Mouse (Mus musculus): ENCODE data around the gene Lims1. TPM values are rescaled to one million over a fixed set of nuclear protein-coding genes. Genes with fewer than 3 reads are reported as not detected.
A peak's percentile ranks its signal among the peaks of the same experiment; 100 is the strongest.

The Lims1 gene
- polyA plus RNA-seq, 1 experiment from 2014 or later: 143 TPM

GRCm38 (mm10) chr10:58341685-58342084 lies 18.4 kb downstream of the Lims1 start:
- TF ChIP-seq CTCF (IDR thresholded peaks at IDR 0.05; ENCODE audit: low read depth): no peak
- Histone ChIP-seq H3K27me3 (ENCODE audit: insufficient read depth, low read length) (no peaks in the 10 kb centered on the region), H3K36me3 (ENCODE audit: insufficient read depth, low read length) (no peaks in the 10 kb centered on the region), H3K9ac (ENCODE audit: low read depth, low read length) (no peak overlapping the region), H3K27ac (peak overlapping the region; percentile 82), H3K4me2 (ENCODE audit: low read length) (no peak overlapping the region), H3K4me1 (replicated peaks; ENCODE audit: insufficient read depth, low read length) (peaks cover 8% of the 10 kb centered on the region; the same call in 1 of the 2 replicates), H3K9me3 (replicated peaks; ENCODE audit: low read length) (no peaks in the 10 kb centered on the region), H3K4me3 (replicated peaks; ENCODE audit: low read depth, low read length) (no peak overlapping the region)
- 24% methylated on average over 2 of the region's 2 CpGs for WGBS
- peak; percentile 49; the same call in 1 of the 2 replicates for ATAC-seq (replicated peaks; ENCODE audit: low FRiP score, low read depth)
- DNase-seq (ENCODE audit: low spot score): peak; percentile 90

- 58% methylated on average over 2 of the region's 2 CpGs for WGBS
These were observed 18.9 kb downstream of the Lims1 start for GRCm38 (mm10) chr10:58342199-58342598.

GRCm38 (mm10) chr10:58343552-58343951 lies 20.3 kb downstream of the Lims1 start:
- Histone ChIP-seq H3K27me3 (ENCODE audit: insufficient read depth, low read length) (no peaks in the 10 kb centered on the region), H3K4me3 (replicated peaks; ENCODE audit: low read depth, low read length) (no peak overlapping the region), H3K27ac (peak overlapping the region; percentile 57; the same call in 1 of the 2 replicates), H3K4me1 (replicated peaks; ENCODE audit: insufficient read depth, low read length) (peaks cover 4% of the 10 kb centered on the region; the same call in 1 of the 2 replicates), H3K9ac (ENCODE audit: low read depth, low read length) (no peak overlapping the region), H3K9me3 (replicated peaks; ENCODE audit: low read length) (no peaks in the 10 kb centered on the region), H3K4me2 (ENCODE audit: low read length) (no peak overlapping the region), H3K36me3 (ENCODE audit: insufficient read depth, low read length) (no peaks in the 10 kb centered on the region)
- no peak for TF ChIP-seq CTCF (IDR thresholded peaks at IDR 0.05; ENCODE audit: low read depth)
- ATAC-seq (replicated peaks; ENCODE audit: low FRiP score, low read depth) (no peak), DNase-seq (ENCODE audit: low spot score) (no peak)
- WGBS: 74% methylated on average over 3 of the region's 3 CpGs

More at GRCm38 (mm10) chr10:58342199-58342598, 18.9 kb downstream of the Lims1 start:
- DNase-seq (ENCODE audit: low spot score) (no peak), ATAC-seq (replicated peaks; ENCODE audit: low FRiP score, low read depth) (no peak)
- TF ChIP-seq CTCF (IDR thresholded peaks at IDR 0.05; ENCODE audit: low read depth): no peak
- H3K4me1 ChIP-seq (replicated peaks; ENCODE audit: insufficient read depth, low read length): peaks cover 8% of the 10 kb centered on the region; the same call in 1 of the 2 replicates
- no peak overlapping the region for H3K4me3 ChIP-seq (replicated peaks; ENCODE audit: low read depth, low read length)
- no peak overlapping the region for H3K4me2 ChIP-seq (ENCODE audit: low read length)
- H3K27me3 ChIP-seq (ENCODE audit: insufficient read depth, low read length): no peaks in the 10 kb centered on the region
- H3K9ac ChIP-seq (ENCODE audit: low read depth, low read length): no peak overlapping the region
- H3K27ac ChIP-seq: peak overlapping the region; percentile 82
- no peaks in the 10 kb centered on the region for H3K9me3 ChIP-seq (replicated peaks; ENCODE audit: low read length)
- H3K36me3 ChIP-seq (ENCODE audit: insufficient read depth, low read length): no peaks in the 10 kb centered on the region

- WGBS: 87% methylated on average over 3 of the region's 3 CpGs
- H3K4me3 ChIP-seq (replicated peaks; ENCODE audit: low read depth, low read length): no peak overlapping the region
- no peaks in the 10 kb centered on the region for H3K9me3 ChIP-seq (replicated peaks; ENCODE audit: low read length)
- no peak for TF ChIP-seq CTCF (IDR thresholded peaks at IDR 0.05; ENCODE audit: low read depth)
- no peak overlapping the region for H3K4me2 ChIP-seq (ENCODE audit: low read length)
- H3K4me1 ChIP-seq (replicated peaks; ENCODE audit: insufficient read depth, low read length): peaks cover 4% of the 10 kb centered on the region; the same call in 1 of the 2 replicates
- H3K27me3 ChIP-seq (ENCODE audit: insufficient read depth, low read length): no peaks in the 10 kb centered on the region
- no peak for ATAC-seq (replicated peaks; ENCODE audit: low FRiP score, low read depth)
- no peak for DNase-seq (ENCODE audit: low spot score)
- H3K27ac ChIP-seq: no peak overlapping the region
- H3K36me3 ChIP-seq (ENCODE audit: insufficient read depth, low read length): no peaks in the 10 kb centered on the region
- no peak overlapping the region for H3K9ac ChIP-seq (ENCODE audit: low read depth, low read length)
These were observed 27.3 kb downstream of the Lims1 start for GRCm38 (mm10) chr10:58350600-58350999.

GRCm38 (mm10) chr10:58351670-58352069 lies 28.4 kb downstream of the Lims1 start:
- TF ChIP-seq CTCF (IDR thresholded peaks at IDR 0.05; ENCODE audit: low read depth): no peak
- no peak for DNase-seq (ENCODE audit: low spot score)
- no peaks in the 10 kb centered on the region for H3K9me3 ChIP-seq (replicated peaks; ENCODE audit: low read length)
- no peak overlapping the region for H3K27ac ChIP-seq
- no peaks in the 10 kb centered on the region for H3K36me3 ChIP-seq (ENCODE audit: insufficient read depth, low read length)
- no peak for ATAC-seq (replicated peaks; ENCODE audit: low FRiP score, low read depth)
- WGBS: 46% methylated on average over 2 of the region's 2 CpGs
- H3K4me2 ChIP-seq (ENCODE audit: low read length): no peak overlapping the region
- peaks cover 4% of the 10 kb centered on the region; the same call in 1 of the 2 replicates for H3K4me1 ChIP-seq (replicated peaks; ENCODE audit: insufficient read depth, low read length)
- no peaks in the 10 kb centered on the region for H3K27me3 ChIP-seq (ENCODE audit: insufficient read depth, low read length)
- H3K9ac ChIP-seq (ENCODE audit: low read depth, low read length): no peak overlapping the region
- no peak overlapping the region for H3K4me3 ChIP-seq (replicated peaks; ENCODE audit: low read depth, low read length)

GRCm38 (mm10) chr10:58352364-58352763 lies 29.1 kb downstream of the Lims1 start:
- WGBS: 38% methylated on average over 3 of the region's 3 CpGs
- Histone ChIP-seq H3K4me3 (replicated peaks; ENCODE audit: low read depth, low read length) (no peak overlapping the region), H3K4me1 (replicated peaks; ENCODE audit: insufficient read depth, low read length) (peaks cover 4% of the 10 kb centered on the region; the same call in 1 of the 2 replicates), H3K9me3 (replicated peaks; ENCODE audit: low read length) (no peaks in the 10 kb centered on the region), H3K27ac (no peak overlapping the region), H3K4me2 (ENCODE audit: low read length) (no peak overlapping the region), H3K9ac (ENCODE audit: low read depth, low read length) (no peak overlapping the region), H3K36me3 (ENCODE audit: insufficient read depth, low read length) (no peaks in the 10 kb centered on the region), H3K27me3 (ENCODE audit: insufficient read depth, low read length) (no peaks in the 10 kb centered on the region)
- no peak for ATAC-seq (replicated peaks; ENCODE audit: low FRiP score, low read depth)
- TF ChIP-seq CTCF (IDR thresholded peaks at IDR 0.05; ENCODE audit: low read depth): no peak
- no peak for DNase-seq (ENCODE audit: low spot score)

- peaks cover 4% of the 10 kb centered on the region; the same call in 1 of the 2 replicates for H3K4me1 ChIP-seq (replicated peaks; ENCODE audit: insufficient read depth, low read length)
- DNase-seq (ENCODE audit: low spot score) (no peak), ATAC-seq (replicated peaks; ENCODE audit: low FRiP score, low read depth) (no peak)
- H3K9me3 ChIP-seq (replicated peaks; ENCODE audit: low read length): no peaks in the 10 kb centered on the region
- H3K27me3 ChIP-seq (ENCODE audit: insufficient read depth, low read length): no peaks in the 10 kb centered on the region
- H3K27ac ChIP-seq: no peak overlapping the region
- WGBS: 42% methylated on average over 3 of the region's 3 CpGs
- H3K9ac ChIP-seq (ENCODE audit: low read depth, low read length): no peak overlapping the region
- no peak overlapping the region for H3K4me3 ChIP-seq (replicated peaks; ENCODE audit: low read depth, low read length)
- no peak overlapping the region for H3K4me2 ChIP-seq (ENCODE audit: low read length)
- no peak for TF ChIP-seq CTCF (IDR thresholded peaks at IDR 0.05; ENCODE audit: low read depth)
- H3K36me3 ChIP-seq (ENCODE audit: insufficient read depth, low read length): no peaks in the 10 kb centered on the region
These were observed 31.3 kb downstream of the Lims1 start for GRCm38 (mm10) chr10:58354561-58354960.
